Mouse (Mus musculus): ENCODE data around the gene Nceh1. TPM values are rescaled to one million over a fixed set of nuclear protein-coding genes. Genes with fewer than 3 reads are reported as not detected.

Nceh1 gene
- total and polyA plus RNA-seq, 2 experiments from 2014 or later, result 30.2 to 33.6 TPM

GRCm38 (mm10) chr3:27314506-27315164, 131.9 kb downstream of the Nceh1 start:
- no peaks in the 10 kb centered on the region for H3K36me3 ChIP-seq (ENCODE audit: insufficient read depth, low read length)
- H3K27ac ChIP-seq (ENCODE audit: low read depth, low read length), result no peak overlapping the region
- H3K9ac ChIP-seq (replicated peaks; ENCODE audit: low read length, poor library complexity, severe bottlenecking), result no peak overlapping the region
- no peak overlapping the region for H3K4me3 ChIP-seq (ENCODE audit: low read depth, low read length)
- DNase-seq (ENCODE audit: low spot score), result no peak
- H3K27me3 ChIP-seq (ENCODE audit: insufficient read depth, low read length), result no peaks in the 10 kb centered on the region
- no peak; the same call in 1 of the 2 replicates for ATAC-seq (ENCODE audit: low FRiP score)
- 71% methylated on average over 2 of the region's 2 CpGs for WGBS
- no peaks in the 10 kb centered on the region for H3K9me3 ChIP-seq (ENCODE audit: low read length)
- H3K4me1 ChIP-seq (ENCODE audit: insufficient read depth, low read length), result no peaks in the 10 kb centered on the region
- no peak overlapping the region for H3K4me2 ChIP-seq (ENCODE audit: low read depth, low read length, poor library complexity, severe bottlenecking)
- TF ChIP-seq CTCF (IDR thresholded peaks at IDR 0.05), result no peak

DNA sequence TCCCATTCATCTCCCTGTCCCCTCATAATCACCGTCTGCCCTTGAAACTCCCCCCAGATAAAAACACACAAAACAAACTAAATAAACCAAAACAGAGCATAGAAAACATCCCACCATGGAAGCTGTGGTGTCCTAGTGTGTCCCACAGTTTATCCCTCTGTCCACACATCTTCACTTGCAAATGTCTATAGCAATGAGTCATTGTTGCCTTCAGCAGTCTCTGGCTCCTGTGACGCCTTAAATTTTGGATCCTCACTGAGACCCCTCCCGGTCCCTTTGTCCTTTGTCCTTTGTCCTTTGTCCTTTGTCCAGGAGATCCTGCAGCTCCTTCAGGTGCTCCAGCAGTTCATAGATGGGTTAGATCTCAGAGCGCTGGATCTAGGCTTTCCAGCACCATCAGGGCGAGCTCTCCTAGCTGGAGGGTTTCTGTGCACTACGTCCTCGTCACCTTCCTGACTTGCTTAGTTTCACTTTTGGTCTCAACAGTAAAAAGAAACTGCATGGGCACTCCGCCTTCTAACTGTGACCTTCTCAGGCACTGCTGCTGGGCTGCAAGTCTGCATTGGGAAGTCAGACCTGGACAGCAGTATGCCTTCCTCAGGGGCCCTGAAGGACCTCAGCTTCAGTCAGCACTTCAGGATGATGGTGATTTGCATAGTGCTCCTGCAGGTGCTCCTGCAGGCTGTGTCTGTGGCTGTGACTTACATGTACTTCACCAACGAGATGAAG, 134.0 kb downstream of the Nceh1 start, which contains the start of gene Tnfsf10:
Gene Tnfsf10, plus strand, starts transcription at position 470 of the 729 bp plus-strand sequence.
- WGBS, result 68% methylated on average over 9 of the region's 9 CpGs
- no peaks in the 10 kb centered on the region for H3K9me3 ChIP-seq (ENCODE audit: low read length)
- no peak within 1 kb of the TSS for H3K4me3 ChIP-seq (ENCODE audit: low read depth, low read length)
- no peak within 1 kb of the TSS; the same call in 1 of the 2 replicates for H3K4me2 ChIP-seq (ENCODE audit: low read depth, low read length, poor library complexity, severe bottlenecking)
- H3K27me3 ChIP-seq (ENCODE audit: insufficient read depth, low read length), result no peaks in the 10 kb centered on the region
- DNase-seq (ENCODE audit: low spot score) (no peak), ATAC-seq (ENCODE audit: low FRiP score) (no peak)
- H3K4me1 ChIP-seq (ENCODE audit: insufficient read depth, low read length), result no peaks in the 10 kb centered on the region
- H3K36me3 ChIP-seq (ENCODE audit: insufficient read depth, low read length), result no peaks in the 10 kb centered on the region
- no peak within 1 kb of the TSS for H3K27ac ChIP-seq (ENCODE audit: low read depth, low read length)
- TF ChIP-seq CTCF (IDR thresholded peaks at IDR 0.05), result no peak
- no peak within 1 kb of the TSS for H3K9ac ChIP-seq (replicated peaks; ENCODE audit: low read length, poor library complexity, severe bottlenecking)

GRCm38 (mm10) chr3:27317288-27318024, 134.7 kb downstream of the Nceh1 start:
- 46% methylated on average over 4 of the region's 4 CpGs for WGBS
- DNase-seq (ENCODE audit: low spot score), result peak; percentile 38
- no peaks in the 10 kb centered on the region for H3K36me3 ChIP-seq (ENCODE audit: insufficient read depth, low read length)

GRCm38 (mm10) chr3:27319650-27320049, 136.9 kb downstream of the Nceh1 start:
- Histone ChIP-seq H3K9ac (replicated peaks; ENCODE audit: low read length, poor library complexity, severe bottlenecking) (no peak overlapping the region), H3K4me2 (ENCODE audit: low read depth, low read length, poor library complexity, severe bottlenecking) (no peak overlapping the region), H3K36me3 (ENCODE audit: insufficient read depth, low read length) (no peaks in the 10 kb centered on the region), H3K27me3 (ENCODE audit: insufficient read depth, low read length) (no peaks in the 10 kb centered on the region), H3K9me3 (ENCODE audit: low read length) (no peaks in the 10 kb centered on the region), H3K4me3 (ENCODE audit: low read depth, low read length) (no peak overlapping the region), H3K4me1 (ENCODE audit: insufficient read depth, low read length) (no peaks in the 10 kb centered on the region), H3K27ac (ENCODE audit: low read depth, low read length) (no peak overlapping the region)
- TF ChIP-seq CTCF (IDR thresholded peaks at IDR 0.05), result no peak
- no peak for ATAC-seq (ENCODE audit: low FRiP score)
- no CpG with 5 or more reads among the region's 1 CpGs for WGBS
- no peak for DNase-seq (ENCODE audit: low spot score)

More at GRCm38 (mm10) chr3:27317288-27318024, 134.7 kb downstream of the Nceh1 start:
- ATAC-seq (ENCODE audit: low FRiP score), result no peak
- no peaks in the 10 kb centered on the region for H3K9me3 ChIP-seq (ENCODE audit: low read length)
- no peak overlapping the region for H3K4me3 ChIP-seq (ENCODE audit: low read depth, low read length)
- H3K4me1 ChIP-seq (ENCODE audit: insufficient read depth, low read length), result no peaks in the 10 kb centered on the region
- TF ChIP-seq CTCF (IDR thresholded peaks at IDR 0.05), result no peak
- no peak overlapping the region for H3K9ac ChIP-seq (replicated peaks; ENCODE audit: low read length, poor library complexity, severe bottlenecking)
- H3K4me2 ChIP-seq (ENCODE audit: low read depth, low read length, poor library complexity, severe bottlenecking), result no peak overlapping the region; the same call in 1 of the 2 replicates
- H3K27ac ChIP-seq (ENCODE audit: low read depth, low read length), result no peak overlapping the region
- no peaks in the 10 kb centered on the region for H3K27me3 ChIP-seq (ENCODE audit: insufficient read depth, low read length)

DNA sequence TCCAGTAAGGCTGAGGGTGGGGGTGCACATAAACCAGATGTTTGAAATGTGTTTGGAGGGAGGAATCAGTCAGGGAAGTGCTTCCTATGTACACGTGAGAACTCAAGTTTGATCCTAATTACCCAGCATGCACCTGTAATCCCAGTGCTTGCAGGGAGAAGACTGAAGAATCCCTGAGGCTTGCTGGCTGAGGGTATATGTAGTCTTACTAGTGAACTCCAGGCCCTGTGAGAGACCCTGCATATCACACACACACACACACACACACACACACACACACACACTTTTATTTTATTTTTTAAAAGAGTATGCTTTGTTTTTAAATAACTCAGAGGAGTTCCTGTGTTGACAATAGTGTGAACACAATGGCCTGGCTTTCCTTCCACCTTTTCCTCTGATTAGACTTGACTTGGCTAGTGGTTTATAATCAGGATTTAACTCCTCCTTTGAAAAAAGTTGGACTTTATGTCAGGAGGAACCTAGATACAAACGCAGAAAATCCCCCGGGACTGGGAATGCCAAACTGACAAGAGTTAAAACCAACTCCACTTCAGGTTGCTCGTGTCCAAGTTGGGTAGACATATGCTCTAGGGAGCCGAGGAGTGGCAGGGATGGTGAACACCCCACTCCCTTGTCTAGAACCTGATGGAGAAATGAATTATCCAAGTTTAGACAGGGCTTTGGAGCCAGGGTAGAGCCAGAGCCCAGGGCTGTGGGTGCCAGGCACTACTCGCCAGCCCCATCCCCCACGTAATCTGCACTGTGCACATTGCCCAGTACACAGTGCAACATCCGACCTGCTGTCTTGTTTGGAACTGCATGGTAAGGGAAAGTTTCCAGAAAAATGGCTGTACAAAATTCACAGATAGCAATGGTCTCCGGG, 138.1 kb downstream of the Nceh1 start:
- DNase-seq (ENCODE audit: low spot score) (no peak), ATAC-seq (ENCODE audit: low FRiP score) (no peak)
- WGBS, result 79% methylated on average over 9 of the region's 9 CpGs
- Histone ChIP-seq H3K4me1 (ENCODE audit: insufficient read depth, low read length) (no peaks in the 10 kb centered on the region), H3K27me3 (ENCODE audit: insufficient read depth, low read length) (no peaks in the 10 kb centered on the region), H3K4me3 (ENCODE audit: low read depth, low read length) (no peak overlapping the region), H3K27ac (ENCODE audit: low read depth, low read length) (no peak overlapping the region), H3K4me2 (ENCODE audit: low read depth, low read length, poor library complexity, severe bottlenecking) (no peak overlapping the region), H3K36me3 (ENCODE audit: insufficient read depth, low read length) (no peaks in the 10 kb centered on the region), H3K9ac (replicated peaks; ENCODE audit: low read length, poor library complexity, severe bottlenecking) (no peak overlapping the region), H3K9me3 (ENCODE audit: low read length) (no peaks in the 10 kb centered on the region)
- TF ChIP-seq CTCF (IDR thresholded peaks at IDR 0.05), result no peak

All from midbrain, postnatal 0 days (tissue).